Mouse (Mus musculus) intestine, embryonic 15.5 days (tissue): Measurements from ENCODE around the gene Agbl2. TPM values are rescaled to one million over a fixed set of nuclear protein-coding genes. Genes with fewer than 3 reads are reported as not detected.

Experiments
- ATAC-seq: fragments of 200-750 bp; cut with Nextera tagmentation; 2 replicates; pipeline ENCODE4 v1.8.0; 2017; ENCODE audit warnings: moderate TSS enrichment, moderate library complexity
- H3K27ac ChIP-seq: fragments of 300-500 bp; sonication (generic); 2 replicates; pipeline ENCODE4 v1.5.1; 2015; ENCODE audit warnings: mild to moderate bottlenecking, inconsistent platforms
- H3K27me3 ChIP-seq: fragments of 300-500 bp; sonication (generic); replicated peaks from 2 replicates; pipeline ENCODE4 v1.6.1; 2015; ENCODE audit warnings: inconsistent platforms
- H3K36me3 ChIP-seq: fragments of 300-500 bp; sonication (generic); 2 replicates; pipeline ENCODE4 v1.6.1; 2015; ENCODE audit warnings: inconsistent platforms
- H3K4me1 ChIP-seq: fragments of 300-500 bp; sonication (generic); replicated peaks from 2 replicates; pipeline ENCODE4 v1.6.1; 2015; ENCODE audit warnings: inconsistent platforms
- H3K4me2 ChIP-seq: fragments of 300-500 bp; sonication (generic); replicated peaks from 2 replicates; pipeline ENCODE4 v1.6.1; 2015; ENCODE audit warnings: mild to moderate bottlenecking, inconsistent platforms
- H3K4me3 ChIP-seq: fragments of 300-500 bp; sonication (generic); replicated peaks from 2 replicates; pipeline ENCODE4 v1.5.1; 2015; ENCODE audit warnings: inconsistent platforms
- H3K9ac ChIP-seq: fragments of 300-500 bp; sonication (generic); 2 replicates; pipeline ENCODE4 v1.6.1; 2015; ENCODE audit warnings: inconsistent platforms
- H3K9me3 ChIP-seq: fragments of 300-500 bp; sonication (generic); 2 replicates; pipeline ENCODE4 v1.6.1; 2016; ENCODE audit warnings: inconsistent platforms
- WGBS: fragments of 180-500 bp; shearing (Covaris S2); methylation state at CpG from one replicate; pipeline ENCODE4 v1.1.7; 2015; 5-methylcytosine and 5-hydroxymethylcytosine counted together
- polyA plus RNA-seq: library from polyadenylated mRNA; unstranded; fragments of >200 nt; fragmentation: Nextera tagmentation; extraction: Ambion mirVana; gene quantifications from 2 replicates; pipeline ENCODE4 v1.2.1, GENCODE M21; 2015

Agbl2 gene
- polyA plus RNA-seq: 0.44 and 0.57 TPM in 2 replicates

DNA sequence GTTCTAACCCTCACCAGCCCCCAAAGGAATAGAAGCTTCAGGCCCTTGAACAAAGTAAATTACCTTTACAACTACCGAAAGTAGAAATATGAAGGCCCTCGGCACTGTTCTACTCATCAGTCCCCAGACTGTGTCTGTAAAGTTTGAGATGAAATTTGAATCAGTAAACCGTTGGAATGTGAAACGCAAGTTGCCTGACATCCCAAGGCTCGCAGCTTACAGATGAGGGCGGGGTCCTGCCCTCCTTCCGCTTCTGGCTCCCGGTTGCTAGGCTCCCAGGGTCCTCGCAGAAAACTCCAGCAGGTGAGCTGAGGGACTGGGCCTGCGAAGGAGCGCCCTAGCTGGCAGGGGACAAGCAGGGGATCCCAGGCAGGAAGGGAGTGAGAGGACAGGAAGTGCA is at the start of gene Agbl2:
Gene Agbl2, plus strand, starts transcription at position 270 of the 400 bp plus-strand sequence.
- Histone ChIP-seq H3K4me2 (peak within 1 kb of the TSS; percentile 92), H3K27me3 (no peaks in the 10 kb centered on the region), H3K4me3 (peak within 1 kb of the TSS; percentile 47), H3K9ac (peak within 1 kb of the TSS; percentile 47), H3K4me1 (peaks cover 7% of the 10 kb centered on the region; the same call in 1 of the 2 replicates), H3K27ac (no peak within 1 kb of the TSS), H3K36me3 (peaks cover 24% of the 10 kb centered on the region), H3K9me3 (no peaks in the 10 kb centered on the region)
- peak; percentile 72 for ATAC-seq
- 3% methylated on average over 11 of the region's 11 CpGs for WGBS

GRCm38 (mm10) chr2:90735326-90735725 is 47.2 kb upstream of the Agbl2 start:
- peaks cover 29% of the 10 kb centered on the region for H3K36me3 ChIP-seq
- H3K27ac ChIP-seq: no peak overlapping the region
- H3K4me3 ChIP-seq: no peak overlapping the region
- H3K4me1 ChIP-seq: no peaks in the 10 kb centered on the region
- no peak overlapping the region for H3K9ac ChIP-seq
- no peaks in the 10 kb centered on the region for H3K9me3 ChIP-seq
- ATAC-seq: no peak
- H3K4me2 ChIP-seq: no peak overlapping the region
- no peaks in the 10 kb centered on the region for H3K27me3 ChIP-seq
- 92% methylated on average over 11 of the region's 11 CpGs for WGBS

- Histone ChIP-seq H3K4me1 (no peaks in the 10 kb centered on the region), H3K4me2 (no peak overlapping the region), H3K9me3 (no peaks in the 10 kb centered on the region), H3K9ac (no peak overlapping the region), H3K4me3 (no peak overlapping the region), H3K27me3 (no peaks in the 10 kb centered on the region), H3K27ac (no peak overlapping the region), H3K36me3 (peaks cover 19% of the 10 kb centered on the region)
- WGBS: 87% methylated on average over 3 of the region's 3 CpGs
- no peak for ATAC-seq
Measured at GRCm38 (mm10) chr2:90738801-90739200, 43.7 kb upstream of the Agbl2 start.

GRCm38 (mm10) chr2:90739327-90739726 is 43.2 kb upstream of the Agbl2 start:
- H3K4me1 ChIP-seq: no peaks in the 10 kb centered on the region
- no peak for ATAC-seq
- H3K9ac ChIP-seq: no peak overlapping the region
- WGBS: 83% methylated on average over 3 of the region's 3 CpGs
- no peak overlapping the region for H3K4me2 ChIP-seq
- peaks cover 19% of the 10 kb centered on the region for H3K36me3 ChIP-seq
- H3K27me3 ChIP-seq: no peaks in the 10 kb centered on the region
- no peak overlapping the region for H3K27ac ChIP-seq
- H3K4me3 ChIP-seq: no peak overlapping the region
- no peaks in the 10 kb centered on the region for H3K9me3 ChIP-seq

DNA sequence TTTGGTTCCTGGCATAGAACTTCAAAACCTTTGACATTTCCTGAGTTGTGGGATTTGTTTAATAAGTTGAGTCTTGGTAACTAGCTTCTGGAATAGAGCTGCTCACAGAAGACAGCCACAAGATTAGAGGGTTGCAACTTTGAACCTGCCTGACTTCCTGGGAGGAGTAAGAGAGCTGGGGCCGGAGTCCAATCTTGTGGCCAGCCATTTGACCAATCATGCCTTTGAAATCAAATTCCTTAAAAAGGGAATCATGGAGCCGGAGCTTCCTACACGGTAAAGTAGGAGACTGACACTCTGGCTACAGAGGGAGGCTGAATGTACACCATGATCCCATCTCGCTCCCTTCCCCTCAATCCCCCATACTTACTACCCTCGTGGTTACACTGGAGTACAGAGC is 42.6 kb upstream of the Agbl2 start:
- Histone ChIP-seq H3K9me3 (no peaks in the 10 kb centered on the region), H3K4me3 (no peak overlapping the region), H3K27me3 (no peaks in the 10 kb centered on the region), H3K36me3 (peaks cover 13% of the 10 kb centered on the region), H3K4me2 (no peak overlapping the region), H3K9ac (no peak overlapping the region), H3K4me1 (no peaks in the 10 kb centered on the region), H3K27ac (no peak overlapping the region)
- WGBS: 73% methylated on average over 5 of the region's 5 CpGs
- ATAC-seq: peak; percentile 59; the same call in 1 of the 2 replicates

GRCm38 (mm10) chr2:90744285-90745052 is 38.1 kb upstream of the Agbl2 start:
- Histone ChIP-seq H3K27ac (peak overlapping the region; percentile 61), H3K4me3 (peak overlapping the region; percentile 93), H3K4me2 (peak overlapping the region; percentile 55), H3K27me3 (no peaks in the 10 kb centered on the region), H3K4me1 (peaks cover 11% of the 10 kb centered on the region; the same call in 1 of the 2 replicates), H3K36me3 (peaks cover 9% of the 10 kb centered on the region), H3K9ac (no peak overlapping the region), H3K9me3 (no peaks in the 10 kb centered on the region)
- peak; percentile 0; the same call in 1 of the 2 replicates for ATAC-seq
- WGBS: 57% methylated on average over 12 of the region's 12 CpGs

- Histone ChIP-seq H3K9me3 (no peaks in the 10 kb centered on the region), H3K4me2 (peak within 1 kb of the TSS; percentile 64), H3K27me3 (no peaks in the 10 kb centered on the region), H3K27ac (peak within 1 kb of the TSS; percentile 98), H3K9ac (peak within 1 kb of the TSS; percentile 96), H3K4me3 (peak within 1 kb of the TSS; percentile 93), H3K4me1 (peaks cover 11% of the 10 kb centered on the region; the same call in 1 of the 2 replicates), H3K36me3 (peaks cover 11% of the 10 kb centered on the region)
- WGBS: under 1% methylated on average over 44 of the region's 44 CpGs
- peak; percentile 99 for ATAC-seq
Measured at GRCm38 (mm10) chr2:90745053-90745678, 37.4 kb upstream of the Agbl2 start, which contains the start of gene Fnbp4. Fnbp4 (plus strand) TSS chr2:90745370.

- under 1% methylated on average over 54 of the region's 54 CpGs for WGBS
- peak; percentile 65 for ATAC-seq
- peaks cover 12% of the 10 kb centered on the region for H3K36me3 ChIP-seq
- no peaks in the 10 kb centered on the region for H3K27me3 ChIP-seq
- H3K9me3 ChIP-seq: no peaks in the 10 kb centered on the region
- peak overlapping the region; percentile 93 for H3K4me3 ChIP-seq
- H3K27ac ChIP-seq: peak overlapping the region; percentile 98
- peaks cover 11% of the 10 kb centered on the region; the same call in 1 of the 2 replicates for H3K4me1 ChIP-seq
- peak overlapping the region; percentile 64 for H3K4me2 ChIP-seq
- peak overlapping the region; percentile 96 for H3K9ac ChIP-seq
Measured at GRCm38 (mm10) chr2:90745740-90746537, 36.6 kb upstream of the Agbl2 start.

DNA sequence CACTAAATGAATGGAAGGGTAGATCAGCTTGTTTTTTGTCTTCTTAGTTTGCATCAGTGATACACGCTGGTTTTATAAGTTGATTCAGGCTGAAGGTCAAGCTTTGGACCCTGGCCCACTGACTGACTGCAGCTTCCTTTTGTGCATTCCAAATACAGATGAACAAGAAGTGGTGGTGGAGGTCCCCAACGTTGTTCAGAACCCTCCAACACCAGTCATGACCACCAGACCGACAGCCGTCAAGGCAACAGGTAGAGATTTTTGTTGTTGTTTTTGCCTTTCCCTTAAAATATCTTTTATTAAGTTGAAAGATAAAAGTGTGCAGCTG is 36.0 kb upstream of the Agbl2 start:
- Histone ChIP-seq H3K9ac (peak overlapping the region; percentile 96), H3K9me3 (no peaks in the 10 kb centered on the region), H3K27me3 (no peaks in the 10 kb centered on the region), H3K27ac (no peak overlapping the region), H3K4me1 (peaks cover 11% of the 10 kb centered on the region; the same call in 1 of the 2 replicates), H3K36me3 (peaks cover 17% of the 10 kb centered on the region), H3K4me2 (peak overlapping the region; percentile 64), H3K4me3 (peak overlapping the region; percentile 93)
- no peak for ATAC-seq
- WGBS: 12% methylated on average over 4 of the region's 4 CpGs

GRCm38 (mm10) chr2:90747131-90747530 is 35.4 kb upstream of the Agbl2 start:
- peak overlapping the region; percentile 64 for H3K4me2 ChIP-seq
- H3K4me1 ChIP-seq: peaks cover 11% of the 10 kb centered on the region; the same call in 1 of the 2 replicates
- no peak overlapping the region for H3K27ac ChIP-seq
- H3K4me3 ChIP-seq: peak overlapping the region; percentile 93; the same call in 1 of the 2 replicates
- no peaks in the 10 kb centered on the region for H3K27me3 ChIP-seq
- H3K9ac ChIP-seq: no peak overlapping the region
- 88% methylated on average over 10 of the region's 10 CpGs for WGBS
- no peaks in the 10 kb centered on the region for H3K9me3 ChIP-seq
- no peak for ATAC-seq
- peaks cover 18% of the 10 kb centered on the region for H3K36me3 ChIP-seq

DNA sequence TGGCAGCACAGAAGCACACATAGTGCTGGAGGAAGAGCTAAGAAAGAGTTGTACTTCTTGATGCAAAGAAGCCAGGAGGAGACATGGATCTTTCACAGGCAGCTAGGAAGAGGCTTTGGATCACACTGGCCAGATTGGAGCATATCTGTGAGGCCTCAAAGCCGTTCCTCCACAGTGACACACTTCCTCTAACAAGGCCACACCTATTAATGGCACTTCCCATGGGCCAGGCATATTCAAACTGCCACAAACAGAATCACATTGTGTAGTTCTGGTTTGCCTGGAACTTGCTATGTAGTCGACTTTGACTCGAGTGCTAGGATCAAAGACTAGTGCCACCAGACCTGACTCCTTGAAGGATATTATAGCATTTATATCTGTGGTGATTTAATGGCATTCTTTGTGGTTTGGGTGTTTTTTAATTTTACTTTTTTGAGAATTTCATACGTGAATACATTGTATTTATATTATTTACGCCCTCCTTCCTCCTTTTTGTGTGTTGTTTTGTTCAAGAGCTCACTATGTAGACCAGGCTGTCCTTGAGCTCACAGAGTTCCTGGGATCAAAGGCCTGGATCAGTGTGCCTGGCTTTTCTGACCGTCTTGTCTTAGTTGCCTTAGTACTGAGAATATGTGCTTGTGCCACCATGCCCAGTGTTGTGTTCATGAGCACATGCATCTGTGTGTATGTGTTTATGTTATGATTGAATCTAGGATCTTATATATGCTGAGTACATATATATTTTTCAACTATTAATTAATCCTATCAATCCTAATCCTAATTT is 32.7 kb upstream of the Agbl2 start:
- no peak for ATAC-seq
- Histone ChIP-seq H3K36me3 (peaks cover 34% of the 10 kb centered on the region), H3K4me1 (peaks cover 11% of the 10 kb centered on the region; the same call in 1 of the 2 replicates), H3K4me2 (no peak overlapping the region), H3K27me3 (no peaks in the 10 kb centered on the region), H3K9me3 (no peaks in the 10 kb centered on the region), H3K4me3 (no peak overlapping the region), H3K9ac (no peak overlapping the region), H3K27ac (no peak overlapping the region)
- 74% methylated on average over 6 of the region's 6 CpGs for WGBS
